Mouse (Mus musculus): ENCODE results near the gene Tpx2.
A peak's percentile ranks its signal among the peaks of the same experiment; 100 is the strongest.

Tpx2 gene

DNA sequence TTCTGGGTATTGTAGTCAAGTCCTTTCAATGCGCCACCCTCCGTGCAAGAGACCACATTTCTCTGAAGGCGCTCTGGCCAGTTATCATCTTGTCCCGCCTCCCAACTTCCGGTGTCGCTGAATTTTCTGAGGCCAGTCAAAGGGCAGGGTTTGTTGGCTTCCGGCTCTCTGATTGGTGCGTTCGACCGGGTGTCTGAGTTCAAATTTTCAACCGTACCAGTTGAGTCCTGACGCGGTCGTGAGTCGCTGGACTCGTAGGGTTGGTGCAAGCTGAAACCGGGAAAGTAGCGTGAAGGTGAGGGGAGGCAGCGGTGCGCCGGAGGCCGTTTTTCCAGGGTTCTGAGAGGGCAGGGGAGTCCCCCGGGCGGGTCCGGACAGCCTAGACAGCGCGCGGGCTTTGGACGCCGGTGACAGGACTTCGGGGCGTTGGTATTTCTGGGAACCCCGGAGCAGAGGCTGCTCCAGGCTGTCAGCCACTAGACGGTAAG lies at the start of gene Tpx2:
Tpx2 (plus strand) TSS at position 150 of the 488 bp plus-strand sequence.
- DNase-seq, result peak; percentile 96

- DNase-seq, result no peak
These were observed 47.6 kb upstream of the Tpx2 start for GRCm38 (mm10) chr2:152799954-152800761.

GRCm38 (mm10) chr2:152800762-152801113 lies 47.0 kb upstream of the Tpx2 start:
- no peak for DNase-seq

DNA sequence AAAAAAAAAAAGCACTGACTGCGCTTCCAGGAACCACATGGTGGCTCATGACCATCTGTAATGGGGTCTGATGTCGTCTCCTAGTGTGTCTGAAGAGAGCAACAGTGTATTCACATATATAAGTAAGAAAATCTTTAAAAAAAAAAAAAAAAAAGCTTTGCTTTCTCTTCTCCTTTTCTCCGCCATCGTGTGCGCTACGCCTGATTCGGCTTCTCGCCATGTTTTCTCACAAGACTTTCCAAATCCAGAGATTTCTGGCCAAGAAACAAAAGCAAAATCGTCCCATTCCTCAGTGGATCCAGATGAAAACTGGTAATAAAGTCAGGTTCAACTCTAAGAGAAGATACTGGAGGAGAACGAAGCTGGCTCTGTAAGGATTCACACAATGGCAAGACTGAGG lies 45.5 kb upstream of the Tpx2 start:
- DNase-seq, result no peak

GRCm38 (mm10) chr2:152803081-152803480 lies 44.7 kb upstream of the Tpx2 start:
- DNase-seq, result no peak

- no peak for DNase-seq
These were observed 43.2 kb upstream of the Tpx2 start for GRCm38 (mm10) chr2:152804408-152805110.

- DNase-seq, result no peak
These were observed 42.7 kb upstream of the Tpx2 start for GRCm38 (mm10) chr2:152805111-152805490.

DNA sequence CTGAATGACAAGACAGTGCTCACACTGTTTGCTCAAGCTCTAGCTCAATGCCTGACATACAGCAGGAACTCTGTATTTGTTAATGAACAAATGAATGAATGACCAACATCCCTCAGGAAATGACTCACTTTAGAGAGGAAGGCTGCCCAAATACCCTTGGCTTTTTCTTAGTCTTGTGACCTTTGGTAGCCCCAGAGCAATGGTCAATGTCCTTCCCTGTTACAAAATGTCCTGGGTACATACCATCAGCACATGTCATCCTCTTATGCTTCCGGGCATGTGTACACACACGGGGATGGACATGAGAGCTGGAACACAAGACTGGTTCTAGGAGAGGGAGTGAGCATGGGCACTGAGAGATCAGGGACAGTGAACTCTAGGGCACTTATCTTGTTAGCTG lies 41.7 kb upstream of the Tpx2 start:
- DNase-seq, result no peak

DNA sequence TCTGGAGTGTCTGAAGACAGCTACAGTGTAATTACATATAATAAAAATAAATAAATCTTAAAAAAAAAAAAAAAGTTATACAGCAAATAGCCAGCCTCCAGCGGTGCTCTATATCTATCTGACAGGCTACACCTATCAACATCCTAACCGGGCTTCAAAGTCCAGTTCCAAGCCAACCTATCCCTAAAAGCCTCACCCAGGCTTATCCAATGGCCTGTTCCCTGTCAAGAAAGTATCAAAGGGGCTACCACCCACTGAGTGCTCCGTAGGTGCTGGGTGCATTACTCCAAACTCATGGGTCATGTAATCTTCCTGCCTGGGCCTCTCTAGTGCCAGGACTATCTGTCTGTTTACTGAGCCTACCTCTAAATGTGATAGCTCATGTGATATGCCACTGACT lies 39.6 kb upstream of the Tpx2 start:
- no peak for DNase-seq

GRCm38 (mm10) chr2:152810158-152810941 lies 37.4 kb upstream of the Tpx2 start:
- no peak for DNase-seq

DNA sequence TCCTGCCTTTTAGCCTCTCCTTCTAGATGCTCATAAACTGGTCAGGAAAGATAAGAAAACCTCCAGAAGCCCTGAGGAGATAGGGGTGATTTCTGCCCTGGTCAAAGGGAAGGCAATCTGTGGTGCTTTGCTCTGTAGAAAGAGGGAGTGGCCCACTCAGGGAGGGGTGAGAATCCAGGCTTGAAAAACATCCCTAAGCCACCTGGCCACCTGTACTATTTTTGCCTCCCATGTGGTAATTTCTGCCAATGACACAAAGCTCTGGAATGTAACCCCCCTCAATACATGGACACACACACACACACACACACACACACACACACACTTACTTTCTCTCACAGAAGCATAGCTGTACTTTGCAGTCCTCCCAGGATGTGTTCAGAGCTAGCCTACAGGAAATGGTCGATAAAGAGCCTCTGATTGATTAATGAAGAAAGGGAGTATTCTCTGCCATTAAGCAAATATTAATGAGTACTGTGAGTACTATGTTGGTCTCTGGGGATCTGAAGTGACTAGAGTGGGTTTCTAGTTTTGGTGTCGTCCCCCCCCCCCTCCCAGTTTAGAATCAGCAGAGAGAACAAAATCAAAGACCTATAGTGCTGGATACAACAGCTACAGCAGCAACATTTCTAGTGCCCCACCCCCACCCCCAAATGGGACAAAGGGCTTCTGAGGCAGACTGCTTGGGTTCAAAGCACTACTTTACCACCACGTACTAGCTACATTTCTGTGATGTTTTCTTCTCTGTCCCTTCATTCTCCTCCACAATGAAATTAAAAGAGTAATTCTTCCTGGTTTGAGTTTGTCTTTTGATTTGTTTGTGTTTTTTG lies 36.2 kb upstream of the Tpx2 start:
- no peak for DNase-seq

DNA sequence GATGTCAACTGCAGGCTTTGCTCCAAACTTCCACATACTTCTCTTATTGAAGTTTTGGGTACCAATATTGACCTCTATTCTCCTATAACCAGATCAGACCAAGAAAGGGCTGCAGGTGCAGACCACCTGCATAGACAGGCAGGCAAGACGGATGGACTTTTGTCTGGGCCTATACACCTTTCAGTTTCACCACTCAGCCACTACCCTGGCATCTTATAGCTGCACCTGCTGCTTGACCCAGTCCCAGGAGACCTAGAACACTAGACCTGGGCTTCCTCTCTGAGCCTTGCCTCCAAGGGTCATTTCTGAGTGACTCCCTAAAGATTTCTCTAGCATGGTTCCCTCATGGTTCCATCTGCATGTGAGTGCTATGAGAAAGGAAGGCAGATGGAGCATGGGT lies 34.5 kb upstream of the Tpx2 start:
- no peak for DNase-seq

GRCm38 (mm10) chr2:152814213-152814874 lies 33.4 kb upstream of the Tpx2 start:
- no peak for DNase-seq

- no peak for DNase-seq
These were observed 31.7 kb upstream of the Tpx2 start for GRCm38 (mm10) chr2:152815879-152816656.

GRCm38 (mm10) chr2:152816657-152817348 lies 31.0 kb upstream of the Tpx2 start:
- DNase-seq, result no peak

GRCm38 (mm10) chr2:152817596-152818291 lies 30.0 kb upstream of the Tpx2 start:
- DNase-seq, result no peak

- DNase-seq, result no peak
These were observed 29.1 kb upstream of the Tpx2 start for GRCm38 (mm10) chr2:152818679-152819078.

DNA sequence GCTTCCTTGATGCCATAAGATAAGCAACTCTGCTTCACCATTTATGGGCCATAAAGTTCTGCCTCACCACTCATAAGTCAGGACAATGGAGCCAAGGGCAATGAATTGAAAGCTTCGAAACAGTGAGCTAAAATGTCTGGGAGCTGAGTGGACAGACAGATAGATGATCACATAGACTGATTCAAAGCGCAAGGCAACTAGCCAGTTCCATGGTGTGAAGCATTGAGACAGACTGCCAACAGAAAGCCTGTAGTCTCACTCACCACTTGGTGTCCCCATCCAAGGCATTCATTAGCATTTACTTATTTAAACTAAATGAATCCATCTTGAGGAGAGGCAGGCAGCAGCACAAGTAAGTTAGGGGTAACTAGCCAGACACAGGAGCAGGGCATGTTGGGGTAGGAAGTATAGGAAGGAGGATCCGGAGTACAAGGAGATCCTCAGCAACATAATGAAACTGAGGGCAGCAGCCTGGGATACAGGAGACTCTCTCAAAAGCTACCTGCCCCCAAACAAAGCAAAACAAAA lies 28.6 kb upstream of the Tpx2 start:
- DNase-seq, result no peak

DNA sequence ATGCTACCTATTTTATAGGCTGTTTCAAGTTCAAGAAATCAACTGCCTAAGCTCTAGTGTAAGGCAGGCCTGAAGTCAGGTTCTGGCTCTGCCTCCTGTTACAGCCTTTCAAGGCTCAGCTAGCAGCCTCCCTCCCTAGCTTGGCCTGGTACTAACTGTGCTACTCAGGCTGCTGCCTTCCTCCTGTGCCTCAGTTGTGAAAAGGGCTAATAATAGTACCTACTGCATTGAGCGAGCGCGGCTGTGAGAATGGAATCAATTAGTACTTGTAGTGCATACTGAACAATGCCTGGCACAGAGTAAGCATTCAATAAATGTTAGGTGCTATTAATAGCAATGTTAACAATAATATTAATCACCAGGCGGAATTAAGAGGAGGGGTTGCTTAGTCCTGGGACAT lies 27.8 kb upstream of the Tpx2 start:
- DNase-seq, result no peak

GRCm38 (mm10) chr2:152820369-152820768 lies 27.4 kb upstream of the Tpx2 start:
- no peak for DNase-seq
